Mouse (Mus musculus): ENCODE data around the gene Bsn. TPM values are rescaled to one million over a fixed set of nuclear protein-coding genes. Genes with fewer than 3 reads are reported as not detected.
"Not testable (repeated sequence)": the region's sequence is repeated elsewhere in the genome, so short reads cannot be mapped to it uniquely, and the experiment has no call there.

The Bsn gene
- total RNA-seq, 2 experiments from 2014 or later: 3.2 to 4.3 TPM

DNA sequence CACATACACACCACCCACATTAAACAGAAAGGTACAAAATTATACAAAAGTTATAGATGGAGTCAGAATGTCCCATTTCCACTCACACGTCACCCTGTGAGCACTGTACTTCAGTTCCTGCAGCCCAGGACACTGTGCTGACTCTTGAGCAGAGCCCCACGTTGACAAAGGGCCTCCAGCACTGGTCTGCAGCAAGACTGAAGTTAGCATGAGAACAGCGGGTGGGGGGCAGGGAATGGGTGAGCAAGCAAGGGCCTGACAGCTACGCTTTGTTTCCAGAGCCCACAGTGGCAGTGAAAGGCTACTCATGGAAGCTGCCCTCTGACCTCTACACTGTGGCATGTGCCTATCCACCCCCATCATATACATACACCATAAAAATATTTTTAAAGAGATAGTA is 40.4 kb downstream of the Bsn start:
- DNase-seq: no peak

- DNase-seq: no peak
These were observed 42.6 kb downstream of the Bsn start for GRCm38 (mm10) chr9:108147606-108148005.

GRCm38 (mm10) chr9:108146451-108146850 is 43.7 kb downstream of the Bsn start:
- DNase-seq: no peak

DNA sequence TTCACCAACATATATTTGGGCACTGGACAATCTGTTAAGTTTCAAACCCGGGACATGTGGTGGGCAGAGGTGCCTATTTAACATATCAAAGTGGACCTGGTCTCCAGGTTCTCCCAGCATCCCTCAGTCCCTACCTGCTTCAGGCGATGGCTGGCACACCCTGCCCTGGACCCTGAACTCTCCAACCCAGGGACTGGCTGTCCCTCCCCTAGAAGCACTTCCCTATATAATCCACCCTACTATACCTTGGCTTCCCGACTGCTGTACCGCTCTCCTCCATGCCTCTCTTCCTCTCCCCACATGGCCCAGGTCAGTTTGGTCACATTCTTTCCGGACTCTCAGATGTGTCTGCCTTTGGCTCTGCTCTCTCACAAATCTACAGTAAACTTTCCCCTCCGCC is 44.4 kb downstream of the Bsn start:
- DNase-seq: no peak

- DNase-seq: no peak
These were observed 45.6 kb downstream of the Bsn start for GRCm38 (mm10) chr9:108144371-108145270.

DNA sequence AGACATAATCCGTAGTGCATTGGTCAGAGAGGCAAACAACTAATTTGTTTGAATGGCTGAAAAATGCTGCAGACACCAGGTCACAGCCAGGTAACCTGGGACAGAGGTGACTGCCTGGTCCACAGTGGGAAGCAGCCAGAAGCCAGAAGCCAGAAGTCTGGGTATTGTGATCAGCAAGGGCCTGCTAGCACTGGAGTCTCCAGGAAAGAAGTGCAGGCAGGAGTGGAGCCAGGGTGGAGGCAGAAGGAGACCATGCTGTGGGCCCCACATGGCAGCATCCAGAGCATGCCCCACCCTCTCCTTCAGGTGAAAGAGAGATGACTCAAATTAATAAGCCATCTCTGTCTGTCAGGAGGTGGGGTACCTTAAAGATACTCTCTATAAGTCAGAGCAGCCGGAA is 46.7 kb downstream of the Bsn start:
- no peak for DNase-seq

- DNase-seq: no peak
These were observed 48.8 kb downstream of the Bsn start for GRCm38 (mm10) chr9:108141387-108141786.

GRCm38 (mm10) chr9:108139963-108140695 is 50.1 kb downstream of the Bsn start:
- no peak for DNase-seq

GRCm38 (mm10) chr9:108139169-108139962 is 50.8 kb downstream of the Bsn start:
- DNase-seq: peak; percentile 45 to 69

GRCm38 (mm10) chr9:108138118-108138517 is 52.1 kb downstream of the Bsn start:
- no peak for DNase-seq

- DNase-seq: no peak
These were observed 52.7 kb downstream of the Bsn start for GRCm38 (mm10) chr9:108137523-108137922.

GRCm38 (mm10) chr9:108136930-108137462 is 53.2 kb downstream of the Bsn start:
- no peak for DNase-seq

GRCm38 (mm10) chr9:108136225-108136624 is 54.0 kb downstream of the Bsn start:
- peak in 1 of 2 experiments; percentile 43 for DNase-seq

GRCm38 (mm10) chr9:108135679-108136078 is 54.5 kb downstream of the Bsn start:
- not testable (repeated sequence) for DNase-seq

GRCm38 (mm10) chr9:108133478-108133877 is 56.7 kb downstream of the Bsn start:
- no peak for DNase-seq

DNA sequence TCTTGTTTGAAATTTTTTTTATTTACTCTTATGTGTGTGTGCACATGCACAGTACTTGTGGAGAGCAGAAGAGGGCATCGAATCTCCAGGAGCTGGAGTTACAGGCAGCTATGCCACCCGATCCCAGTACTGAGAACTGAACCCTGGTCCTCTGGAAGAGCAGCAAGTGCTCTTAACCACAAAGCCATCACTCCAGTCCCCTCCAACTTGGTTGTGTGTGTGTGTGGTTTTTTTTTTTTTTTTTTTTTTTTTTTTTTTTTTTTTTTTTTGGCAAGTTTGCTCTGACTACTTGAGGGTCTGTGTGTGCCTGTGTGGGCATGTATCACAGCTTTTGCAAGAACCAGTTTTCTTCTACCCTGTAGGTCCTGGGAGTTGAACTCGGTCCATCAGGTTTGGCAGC is 57.8 kb downstream of the Bsn start:
- DNase-seq: no peak

DNA sequence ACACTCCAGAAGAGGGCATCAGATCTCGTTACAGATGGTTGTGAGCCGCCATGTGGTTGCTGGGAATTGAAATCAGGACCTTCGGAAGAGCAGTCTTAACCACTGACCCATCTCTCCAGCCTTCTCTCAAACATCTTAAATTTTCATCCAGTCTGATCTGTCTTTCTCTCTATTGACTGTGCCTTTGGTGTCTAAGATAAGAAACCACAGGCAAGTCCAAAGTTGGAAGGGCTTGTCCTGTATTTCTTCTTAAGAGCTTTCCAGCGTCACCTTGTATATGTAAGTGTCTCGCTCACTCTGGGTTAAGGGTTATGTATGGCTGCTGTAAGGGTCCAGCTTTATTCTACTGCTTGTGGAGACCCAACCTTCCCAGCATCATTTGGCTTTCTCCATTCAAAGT is 58.7 kb downstream of the Bsn start:
- no peak for DNase-seq

GRCm38 (mm10) chr9:108129042-108129948 is 60.9 kb downstream of the Bsn start:
- DNase-seq: no peak

DNA sequence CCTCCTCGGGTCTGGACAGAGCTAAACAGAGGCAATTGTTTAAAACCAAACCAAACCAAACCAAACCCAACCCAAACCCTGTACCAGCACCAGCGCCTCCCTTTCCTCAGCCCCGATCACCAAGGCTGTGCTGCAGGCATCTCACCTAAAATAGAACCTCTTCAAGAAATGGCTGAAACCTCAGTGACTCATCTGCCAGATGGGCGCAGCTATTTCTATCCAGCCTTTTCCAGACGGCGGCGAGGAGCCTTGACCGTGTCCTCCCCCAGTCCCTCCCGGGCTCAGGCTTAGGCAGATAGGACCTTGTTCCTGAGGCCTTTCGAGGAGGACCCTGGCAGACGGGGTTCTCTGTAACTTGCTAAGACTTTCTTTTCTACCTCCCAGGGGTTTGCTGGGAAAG is 61.9 kb downstream of the Bsn start:
- peak; percentile 44 to 72 for DNase-seq

GRCm38 (mm10) chr9:108126436-108127180 is 63.6 kb downstream of the Bsn start:
- DNase-seq: no peak
